Mouse (Mus musculus) intestine, postnatal 0 days (tissue): ENCODE results near the gene Gm28374. TPM values are rescaled to one million over a fixed set of nuclear protein-coding genes. Genes with fewer than 3 reads are reported as not detected.

ENCODE experiments used
- ATAC-seq: fragments of 200-750 bp; cut with Nextera tagmentation; 2 replicates; pipeline ENCODE4 v1.8.0; 2017; ENCODE audit warnings: mild to moderate bottlenecking, moderate TSS enrichment, moderate library complexity
- H3K27ac ChIP-seq: fragments of 300-500 bp; sonication (generic); 2 replicates; pipeline ENCODE4 v1.5.1; 2014; ENCODE audit warnings: mild to moderate bottlenecking, low read depth, low read length, moderate library complexity
- H3K27me3 ChIP-seq: fragments of 300-500 bp; sonication (generic); replicated peaks from 2 replicates; pipeline ENCODE4 v1.6.1; 2014; ENCODE audit warnings: low read length, mixed read lengths; ENCODE audit not compliant: control insufficient read depth, insufficient read depth
- H3K36me3 ChIP-seq: fragments of 300-500 bp; sonication (generic); 2 replicates; pipeline ENCODE4 v1.6.1; 2014; ENCODE audit warnings: mild to moderate bottlenecking, moderate library complexity; ENCODE audit not compliant: control insufficient read depth, insufficient read depth
- H3K4me1 ChIP-seq: fragments of 300-500 bp; sonication (generic); replicated peaks from 2 replicates; pipeline ENCODE4 v1.6.1; 2014; ENCODE audit warnings: antibody characterized with exemption, low read length, mixed read lengths; ENCODE audit not compliant: control insufficient read depth, insufficient read depth
- H3K4me2 ChIP-seq: fragments of 300-500 bp; sonication (generic); replicated peaks from 2 replicates; pipeline ENCODE4 v1.6.1; 2014; ENCODE audit warnings: low read depth, mild to moderate bottlenecking, moderate library complexity
- H3K4me3 ChIP-seq: fragments of 300-500 bp; sonication (generic); 2 replicates; pipeline ENCODE4 v1.5.1; 2014; ENCODE audit warnings: low read depth, low read length
- H3K9ac ChIP-seq: fragments of 300-500 bp; sonication (generic); 2 replicates; pipeline ENCODE4 v1.6.1; 2014; ENCODE audit warnings: mild to moderate bottlenecking, low read depth, low read length
- H3K9me3 ChIP-seq: fragments of 300-500 bp; sonication (generic); 2 replicates; pipeline ENCODE4 v1.6.1; 2016; ENCODE audit warnings: mixed run types; ENCODE audit not compliant: control insufficient read depth
- CTCF ChIP-seq: sonication (generic); IDR thresholded peaks from 2 replicates; pipeline ENCODE4 v1.5.1; 2016; ENCODE audit warnings: low read depth, mild to moderate bottlenecking, control low read depth, antibody characterized with exemption, moderate library complexity
- WGBS: fragments of 180-500 bp; shearing (Covaris S2); extraction: QIAGEN DNeasy Blood & Tissue Kit; methylation state at CpG from one replicate; pipeline ENCODE4 v1.1.7; 2014; 5-methylcytosine and 5-hydroxymethylcytosine counted together
- polyA plus RNA-seq: library from polyadenylated mRNA; unstranded; fragments of >200 nt; fragmentation: Nextera tagmentation; extraction: Ambion mirVana; gene quantifications from 2 replicates; pipeline ENCODE4 v1.2.1, GENCODE M21; 2015

The Gm28374 gene
- polyA plus RNA-seq, 1 experiment from 2014 or later = 0.43 TPM

- H3K27ac ChIP-seq = no peak overlapping the region
- no peaks in the 10 kb centered on the region for H3K4me1 ChIP-seq
- no peak for TF ChIP-seq CTCF
- H3K36me3 ChIP-seq = peaks cover 12% of the 10 kb centered on the region; the same call in 1 of the 2 replicates
- H3K4me3 ChIP-seq = no peak overlapping the region
- H3K4me2 ChIP-seq = no peak overlapping the region
- ATAC-seq = no peak
- no peaks in the 10 kb centered on the region for H3K27me3 ChIP-seq
- 83% methylated on average over 3 of the region's 3 CpGs for WGBS
- no peaks in the 10 kb centered on the region for H3K9me3 ChIP-seq
- no peak overlapping the region for H3K9ac ChIP-seq
These were observed 15.8 kb upstream of the Gm28374 start for GRCm38 (mm10) chr19:6097847-6098246.

DNA sequence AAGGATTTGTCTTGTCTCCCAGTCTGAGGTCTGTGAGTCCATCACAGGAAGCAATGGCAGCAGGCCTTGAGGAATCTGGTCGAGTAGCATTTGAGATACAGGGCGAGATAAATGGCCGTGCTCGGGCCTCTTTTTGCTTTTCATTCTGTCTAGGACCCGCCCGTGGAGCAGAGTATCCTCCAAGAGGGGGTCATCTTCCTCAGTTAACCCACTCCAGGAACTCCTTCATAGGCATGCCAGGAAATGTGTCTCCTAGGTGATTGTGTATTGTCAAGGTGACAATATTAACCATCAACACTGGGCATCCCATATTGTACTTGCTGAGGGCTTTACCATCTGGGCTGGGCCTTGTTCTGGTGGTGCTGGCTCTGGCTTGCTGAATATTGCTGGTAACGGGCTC, 12.1 kb upstream of the Gm28374 start, which contains the start of gene AC131692.1:
TSS of gene AC131692.1 (plus strand) at position 301 of the 400 bp plus-strand sequence.
- H3K9ac ChIP-seq = no peak within 1 kb of the TSS
- no peaks in the 10 kb centered on the region for H3K27me3 ChIP-seq
- TF ChIP-seq CTCF = no peak
- H3K9me3 ChIP-seq = no peaks in the 10 kb centered on the region
- H3K4me3 ChIP-seq = no peak within 1 kb of the TSS
- H3K4me1 ChIP-seq = no peaks in the 10 kb centered on the region
- no peak within 1 kb of the TSS for H3K27ac ChIP-seq
- WGBS = 84% methylated on average over 7 of the region's 7 CpGs
- peaks cover 22% of the 10 kb centered on the region; the same call in 1 of the 2 replicates for H3K36me3 ChIP-seq
- ATAC-seq = no peak
- no peak within 1 kb of the TSS for H3K4me2 ChIP-seq

GRCm38 (mm10) chr19:6088841-6089240, 6.8 kb upstream of the Gm28374 start:
- no peak for ATAC-seq
- no peak overlapping the region for H3K27ac ChIP-seq
- peaks cover 22% of the 10 kb centered on the region for H3K36me3 ChIP-seq
- H3K4me1 ChIP-seq = no peaks in the 10 kb centered on the region; the same call in 1 of the 2 replicates
- no peaks in the 10 kb centered on the region for H3K27me3 ChIP-seq
- no peak overlapping the region for H3K9ac ChIP-seq
- H3K4me3 ChIP-seq = no peak overlapping the region
- H3K4me2 ChIP-seq = no peak overlapping the region
- WGBS = 84% methylated on average over 13 of the region's 13 CpGs
- no peak for TF ChIP-seq CTCF
- H3K9me3 ChIP-seq = no peaks in the 10 kb centered on the region

DNA sequence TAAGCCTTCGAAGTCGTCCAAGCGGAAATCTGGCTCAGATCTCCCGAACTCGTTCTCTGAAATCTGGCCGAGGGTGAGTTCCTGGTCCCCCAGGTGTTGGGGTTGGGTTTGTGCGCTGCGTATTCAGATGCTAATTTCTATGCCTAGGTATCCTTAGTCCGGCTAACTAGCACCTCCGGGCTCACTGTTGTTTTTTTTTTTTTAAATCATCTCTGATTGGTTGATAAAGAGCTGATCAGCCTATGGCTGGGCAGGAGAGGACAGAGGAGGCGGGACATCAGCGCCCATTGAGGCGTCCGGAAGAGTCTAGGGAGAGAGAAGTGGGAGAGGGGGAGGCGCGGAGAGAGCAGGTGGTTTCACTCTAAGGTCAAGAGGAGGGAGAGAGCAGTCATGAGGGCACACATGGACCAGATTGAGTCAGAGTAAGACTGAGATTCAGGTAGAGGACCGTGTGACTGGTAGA, 3.4 kb upstream of the Gm28374 start:
- Histone ChIP-seq H3K27ac (peak overlapping the region; percentile 29), H3K4me1 (no peaks in the 10 kb centered on the region; the same call in 1 of the 2 replicates), H3K9ac (peak overlapping the region; percentile 64), H3K4me2 (peak overlapping the region; percentile 95), H3K36me3 (peaks cover 33% of the 10 kb centered on the region), H3K9me3 (no peaks in the 10 kb centered on the region), H3K4me3 (peak overlapping the region; percentile 77), H3K27me3 (no peaks in the 10 kb centered on the region)
- WGBS = 0% methylated on average over 17 of the region's 17 CpGs
- TF ChIP-seq CTCF = no peak
- peak; percentile 71 for ATAC-seq

DNA sequence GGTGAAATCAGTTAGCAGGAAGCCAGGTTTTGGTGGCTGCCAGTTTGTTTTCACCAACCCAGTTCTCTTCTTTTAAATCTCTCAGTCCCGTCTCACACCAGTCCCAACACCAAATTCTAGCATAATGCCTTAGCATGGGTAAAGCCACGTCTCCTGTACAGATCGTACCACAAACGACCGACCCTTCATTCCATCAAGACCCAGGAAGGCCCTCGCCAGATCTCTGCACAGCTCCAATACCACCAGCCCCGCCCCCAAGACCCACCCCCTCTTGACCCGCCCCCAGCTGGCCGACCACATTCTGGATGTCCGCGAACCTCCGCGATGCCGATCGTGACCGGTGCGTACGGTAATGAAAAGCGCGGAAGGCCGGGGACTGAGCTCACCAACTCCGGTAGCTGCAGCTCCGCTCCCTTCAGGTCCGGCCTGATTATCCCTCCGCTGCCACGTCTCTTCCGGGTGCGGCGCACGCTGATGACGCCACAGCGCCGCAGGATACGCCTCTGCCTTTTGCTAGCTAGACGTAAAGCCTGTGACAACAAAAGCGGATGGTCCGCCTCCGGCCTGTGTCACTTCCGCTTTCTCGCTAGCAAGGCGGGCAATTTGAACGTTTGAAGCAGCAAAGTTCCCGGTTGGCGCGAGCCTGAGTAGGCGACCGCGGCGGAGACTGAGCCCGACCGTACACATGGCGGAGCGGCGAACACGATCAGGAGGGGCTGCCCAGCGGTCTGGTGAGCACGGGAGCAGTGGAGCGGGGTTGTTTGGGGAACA, 2.6 kb upstream of the Gm28374 start, which contains the start of the genes Zfpl1 and Cdca5:
TSS of gene Zfpl1 (minus strand) at position 479 of the 771 bp plus-strand sequence.
TSS of gene Cdca5 (plus strand) at position 506 of the 771 bp plus-strand sequence.
- H3K4me2 ChIP-seq = peak within 1 kb of the TSS; percentile 95
- H3K4me1 ChIP-seq = no peaks in the 10 kb centered on the region; the same call in 1 of the 2 replicates
- peak within 1 kb of the TSS; percentile 77 for H3K4me3 ChIP-seq
- H3K27ac ChIP-seq = peak within 1 kb of the TSS; percentile 68
- under 1% methylated on average over 58 of the region's 58 CpGs for WGBS
- peaks cover 40% of the 10 kb centered on the region for H3K36me3 ChIP-seq
- TF ChIP-seq CTCF = no peak
- H3K9me3 ChIP-seq = no peaks in the 10 kb centered on the region
- H3K27me3 ChIP-seq = no peaks in the 10 kb centered on the region
- H3K9ac ChIP-seq = peak within 1 kb of the TSS; percentile 84
- ATAC-seq = peak; percentile 88

DNA sequence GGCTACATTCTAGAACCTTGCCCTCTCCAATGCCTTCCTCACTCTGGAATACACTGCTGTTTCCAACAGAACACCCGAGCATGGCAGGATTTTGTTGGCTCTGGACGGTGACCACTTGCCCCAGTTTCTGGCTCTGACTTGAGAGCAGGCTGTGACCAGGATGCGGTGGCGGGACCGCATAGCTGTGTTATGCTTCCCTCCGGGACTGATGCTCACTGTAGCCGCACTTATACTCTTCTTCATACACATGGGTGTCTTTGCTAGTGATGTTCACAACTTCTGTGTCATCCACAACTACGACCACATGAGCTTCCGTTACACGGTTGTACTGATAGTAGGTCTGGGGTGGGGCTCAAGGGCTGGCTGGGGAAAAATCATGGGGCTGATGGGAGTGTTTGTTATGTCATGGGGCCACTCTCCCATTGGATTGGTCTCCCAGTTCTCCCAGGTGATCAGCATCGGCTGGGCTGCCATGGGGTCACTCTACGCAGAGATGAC, 2.0 kb downstream of the Gm28374 start, which contains the start of gene Tmem262:
TSS of gene Tmem262 (plus strand) at position 51 of the 498 bp plus-strand sequence.
- Histone ChIP-seq H3K9ac (no peak within 1 kb of the TSS), H3K4me3 (no peak within 1 kb of the TSS), H3K4me1 (peaks cover 5% of the 10 kb centered on the region; the same call in 1 of the 2 replicates), H3K27ac (no peak within 1 kb of the TSS), H3K9me3 (no peaks in the 10 kb centered on the region), H3K27me3 (no peaks in the 10 kb centered on the region), H3K4me2 (no peak within 1 kb of the TSS), H3K36me3 (peaks cover 27% of the 10 kb centered on the region)
- WGBS = 87% methylated on average over 12 of the region's 12 CpGs
- no peak for ATAC-seq
- TF ChIP-seq CTCF = no peak
